Mouse (Mus musculus): ENCODE results near the gene Pgp.

The Pgp gene

DNA sequence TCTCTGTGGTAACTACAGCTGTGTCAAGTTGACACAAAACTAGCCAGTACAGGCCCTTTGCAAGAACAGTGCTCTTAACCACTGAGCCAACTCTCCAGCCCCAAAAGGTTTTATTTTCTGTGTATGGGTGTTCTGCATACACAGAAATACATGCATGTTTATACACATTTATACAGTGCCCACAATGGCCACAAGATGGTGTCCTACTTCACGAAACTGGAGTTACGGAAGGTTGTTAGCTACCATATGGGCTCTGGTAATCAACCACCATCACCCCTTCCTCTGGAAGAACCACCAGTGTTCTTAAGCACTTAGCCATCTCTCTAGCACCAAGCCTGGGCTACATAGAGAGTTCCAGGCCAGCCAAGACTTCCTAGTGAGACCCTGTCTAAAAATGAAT is 8.6 kb upstream of the Pgp start:
- DNase-seq (ENCODE audit: low spot score), result no peak

DNA sequence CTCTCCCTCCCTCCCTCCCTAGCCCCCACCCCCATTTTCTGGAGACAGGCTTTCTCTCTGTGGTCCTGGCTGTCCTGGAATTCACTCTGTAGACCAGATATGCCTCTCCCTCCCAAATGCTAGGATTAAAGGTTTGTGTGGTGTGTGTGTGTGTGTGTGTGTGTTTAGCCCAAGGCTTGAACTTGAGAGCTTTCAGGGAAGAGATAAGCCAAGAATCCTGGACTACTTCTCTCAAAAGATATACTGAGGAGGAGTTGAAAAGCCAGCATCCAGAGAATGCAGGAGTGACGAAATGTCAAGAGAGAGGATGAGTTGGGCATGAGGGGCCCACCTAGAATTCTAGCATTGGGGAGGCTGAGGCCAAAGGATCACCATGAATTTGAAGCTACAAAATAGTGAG is 7.3 kb upstream of the Pgp start:
- no peak for DNase-seq (ENCODE audit: low spot score)

DNA sequence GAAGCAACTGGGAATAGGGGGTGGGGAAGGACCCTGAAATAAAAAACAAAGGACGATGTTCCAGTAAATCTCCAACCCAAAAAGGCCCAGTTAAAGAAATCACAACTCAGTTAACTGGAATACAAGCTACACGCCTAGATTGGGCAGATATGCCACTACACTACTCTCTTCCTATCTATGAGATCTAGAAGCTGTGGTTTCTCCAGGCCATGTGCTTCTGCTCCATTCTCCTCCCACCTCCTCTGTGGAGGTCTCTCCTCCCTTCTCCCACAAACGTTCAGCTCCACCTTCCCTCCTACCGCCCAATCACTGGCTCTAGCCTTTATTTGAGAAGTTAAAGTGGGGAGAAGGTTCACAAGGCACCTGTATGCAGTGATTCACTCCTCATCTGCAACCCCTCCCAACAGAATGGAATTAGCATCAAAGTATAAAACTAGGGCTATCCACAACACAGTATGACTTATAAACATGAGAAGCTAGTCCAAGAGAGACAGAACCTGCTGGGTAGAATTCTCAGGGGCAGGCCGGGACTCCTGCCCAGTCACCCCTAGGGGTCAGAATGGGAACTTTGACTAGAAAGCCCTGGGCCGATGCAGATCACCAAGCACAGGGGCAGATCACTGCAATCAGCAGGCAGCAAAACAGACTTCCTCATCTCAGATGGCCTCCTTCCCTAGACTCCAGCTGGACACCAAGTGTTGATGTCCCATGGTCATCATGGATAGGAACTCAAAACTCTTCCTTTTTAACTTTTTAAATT is 6.6 kb upstream of the Pgp start:
- no peak for DNase-seq (ENCODE audit: low spot score)

DNA sequence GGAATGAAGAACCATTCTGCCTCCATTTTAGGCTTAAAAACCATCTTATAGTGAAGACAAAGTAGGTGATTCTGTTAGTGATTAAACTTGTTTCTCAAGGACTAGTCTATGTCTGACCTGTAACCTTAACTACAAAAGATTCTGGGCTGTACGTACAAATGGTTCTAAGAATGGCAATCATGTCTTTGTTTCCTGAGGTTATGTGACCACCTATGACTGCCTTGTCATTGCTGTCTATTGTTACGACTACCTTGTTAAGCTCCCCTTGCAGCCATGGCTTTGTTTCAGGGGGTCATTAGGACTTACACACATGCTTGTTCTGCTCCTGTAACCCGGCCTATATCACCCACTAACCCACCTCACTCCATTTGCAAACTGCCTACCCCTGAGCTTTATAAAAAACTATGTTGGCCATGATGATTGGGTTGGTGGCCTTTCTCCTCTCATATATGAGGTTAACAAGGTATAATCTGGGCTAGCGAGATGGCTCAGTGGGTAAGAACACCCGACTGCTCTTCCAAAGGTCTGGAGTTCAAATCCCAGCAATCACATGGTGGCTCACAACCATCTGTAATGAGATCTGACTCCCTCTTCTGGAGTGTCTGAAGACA is 1.5 kb upstream of the Pgp start:
- DNase-seq (ENCODE audit: low spot score), result no peak

DNA sequence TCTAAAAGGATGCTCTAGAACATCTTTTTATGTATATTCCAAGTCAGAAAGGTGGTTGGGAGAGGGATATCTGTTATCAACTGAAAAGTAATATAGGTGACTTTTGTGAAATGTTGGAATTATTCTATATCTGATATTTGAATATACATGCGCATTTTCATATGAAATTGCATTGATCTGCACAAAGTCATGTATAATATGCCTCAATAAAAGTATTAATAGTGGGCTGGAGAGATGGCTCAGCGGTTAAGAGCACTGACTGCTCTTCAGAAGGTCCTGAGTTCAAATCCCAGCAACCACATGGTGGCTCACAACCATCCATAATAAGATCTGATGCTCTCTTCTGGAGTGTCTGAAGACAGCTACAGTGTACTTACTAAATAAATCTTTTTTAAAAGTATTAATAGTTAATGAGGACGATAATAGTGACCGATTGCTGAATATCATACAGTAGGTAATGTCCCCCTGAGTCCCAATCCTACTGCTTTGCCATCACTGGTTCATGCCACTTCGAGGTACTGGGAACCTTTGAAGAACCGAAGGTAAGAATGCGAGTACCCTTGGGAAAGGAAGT is 769 bp upstream of the Pgp start:
- no peak for DNase-seq (ENCODE audit: low spot score)

DNA sequence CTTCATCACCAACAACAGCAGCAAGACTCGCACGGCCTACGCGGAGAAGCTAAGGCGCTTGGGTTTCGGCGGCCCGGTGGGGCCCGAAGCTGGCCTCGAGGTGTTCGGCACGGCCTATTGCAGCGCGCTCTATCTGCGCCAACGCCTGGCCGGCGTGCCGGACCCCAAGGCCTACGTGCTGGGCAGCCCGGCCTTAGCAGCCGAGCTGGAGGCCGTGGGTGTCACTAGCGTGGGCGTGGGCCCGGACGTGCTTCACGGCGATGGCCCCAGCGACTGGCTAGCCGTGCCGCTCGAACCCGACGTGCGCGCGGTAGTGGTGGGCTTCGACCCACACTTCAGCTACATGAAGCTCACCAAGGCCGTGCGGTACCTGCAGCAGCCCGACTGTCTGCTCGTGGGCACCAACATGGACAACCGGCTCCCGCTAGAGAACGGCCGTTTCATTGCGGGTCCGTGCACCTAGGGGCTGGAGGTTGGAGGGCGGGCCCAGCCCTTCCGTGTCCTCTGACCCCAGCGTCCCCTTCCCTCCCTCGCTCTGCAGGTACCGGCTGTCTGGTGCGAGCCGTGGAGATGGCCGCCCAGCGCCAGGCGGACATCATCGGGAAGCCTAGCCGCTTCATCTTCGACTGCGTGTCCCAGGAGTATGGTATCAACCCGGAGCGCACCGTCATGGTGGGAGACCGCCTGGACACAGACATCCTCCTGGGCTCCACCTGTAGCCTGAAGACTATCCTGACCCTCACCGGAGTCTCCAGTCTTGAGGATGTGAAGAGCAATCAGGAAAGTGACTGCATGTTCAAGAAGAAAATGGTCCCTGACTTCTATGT is 722 bp downstream of the Pgp start:
- DNase-seq (ENCODE audit: low spot score), result peak; percentile 34

DNA sequence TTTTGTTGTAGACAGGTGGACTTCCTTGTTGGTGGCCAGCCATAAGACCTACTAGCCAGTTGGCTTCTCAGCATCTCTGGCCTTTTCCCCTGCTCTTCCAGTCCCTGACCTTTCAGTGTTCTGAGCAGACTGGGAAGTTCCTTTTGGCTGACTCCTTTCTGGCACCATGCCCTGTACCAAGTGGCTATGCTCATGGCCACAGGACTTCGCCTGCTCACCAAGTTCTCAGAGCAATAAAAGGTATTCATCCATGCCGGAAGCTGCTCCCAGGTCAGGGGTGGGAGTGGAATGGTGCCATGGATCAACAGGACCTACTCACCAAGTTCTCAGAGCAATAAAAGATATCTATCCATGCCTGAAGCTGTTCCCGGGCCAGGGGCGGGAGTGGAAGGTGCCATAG is 2.3 kb downstream of the Pgp start:
- DNase-seq (ENCODE audit: low spot score), result no peak

DNA sequence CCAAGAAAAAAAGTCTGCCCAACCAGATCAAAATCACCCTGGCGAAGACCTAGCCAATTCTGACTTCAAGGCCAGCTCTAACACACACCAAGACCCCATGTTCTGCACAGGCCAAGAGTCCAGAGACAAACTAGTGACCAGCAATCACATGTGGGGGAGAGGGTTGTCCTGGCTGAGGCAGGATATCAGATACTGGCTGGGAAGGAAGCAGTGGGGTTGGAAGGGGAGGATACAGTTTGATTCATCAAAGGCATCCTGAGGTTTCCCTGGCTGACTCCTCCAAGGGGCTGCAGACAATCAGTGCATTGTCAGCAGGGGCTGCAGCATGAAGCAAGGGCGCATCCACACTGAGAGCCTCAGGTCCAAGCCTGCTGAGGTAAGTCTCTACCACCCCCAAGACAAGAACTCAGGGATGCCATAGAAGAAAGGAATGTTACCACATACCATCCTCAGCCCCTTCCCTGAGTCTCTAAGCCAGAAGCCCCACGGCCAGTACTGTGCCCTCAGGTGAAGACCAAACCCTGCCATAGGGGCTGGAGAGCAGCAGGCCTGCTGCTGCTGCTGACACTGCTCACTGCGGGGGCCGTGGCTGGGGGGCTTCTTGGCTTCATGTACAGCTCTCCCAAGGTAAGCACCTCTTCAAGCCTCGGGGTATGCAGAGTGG is 3.6 kb downstream of the Pgp start, which contains the start of gene Bricd5:
TSS of gene Bricd5 (plus strand) at position 273 of the 664 bp plus-strand sequence.
- no peak for DNase-seq (ENCODE audit: low spot score)

DNA sequence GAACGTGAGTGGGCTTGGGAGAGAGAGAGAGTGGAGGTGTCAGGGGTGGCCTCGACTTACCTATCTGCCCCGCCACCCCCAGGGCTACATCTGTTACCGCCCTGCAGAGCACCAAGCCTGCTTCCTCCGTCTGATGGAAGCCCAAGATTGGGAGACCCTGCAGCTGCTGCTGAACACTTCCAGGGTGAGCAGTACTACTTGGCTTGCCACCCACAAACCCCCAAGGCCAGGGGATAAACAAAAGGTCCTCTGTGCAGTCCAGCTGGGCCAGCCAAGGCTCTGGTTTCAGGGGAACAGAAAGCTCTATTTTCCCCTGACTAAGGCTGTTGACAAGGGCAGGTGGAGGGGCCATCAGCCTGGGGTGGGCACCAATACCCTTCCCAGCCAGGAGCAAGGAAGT is 4.4 kb downstream of the Pgp start:
- no peak for DNase-seq (ENCODE audit: low spot score)

DNA sequence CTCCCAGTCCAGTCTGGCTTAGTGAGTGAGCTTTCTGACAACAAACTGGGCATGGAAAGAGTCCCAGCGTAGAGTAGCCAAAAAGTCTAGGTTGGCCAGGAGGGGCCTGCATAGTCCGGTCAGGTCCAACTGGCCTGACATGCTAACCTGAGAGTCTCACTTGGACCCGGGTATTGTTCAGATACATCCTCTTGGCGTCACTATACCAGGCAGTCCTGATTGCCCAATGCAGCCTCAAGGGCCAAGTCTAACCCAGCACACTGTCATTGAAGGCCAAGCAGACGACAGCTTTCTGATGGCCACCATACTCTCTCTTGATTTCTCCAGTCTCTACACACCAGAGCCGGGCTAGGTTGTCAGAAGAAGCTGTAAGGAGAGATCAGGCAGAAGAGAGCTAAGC is 5.4 kb downstream of the Pgp start:
- no peak for DNase-seq (ENCODE audit: low spot score)

DNA sequence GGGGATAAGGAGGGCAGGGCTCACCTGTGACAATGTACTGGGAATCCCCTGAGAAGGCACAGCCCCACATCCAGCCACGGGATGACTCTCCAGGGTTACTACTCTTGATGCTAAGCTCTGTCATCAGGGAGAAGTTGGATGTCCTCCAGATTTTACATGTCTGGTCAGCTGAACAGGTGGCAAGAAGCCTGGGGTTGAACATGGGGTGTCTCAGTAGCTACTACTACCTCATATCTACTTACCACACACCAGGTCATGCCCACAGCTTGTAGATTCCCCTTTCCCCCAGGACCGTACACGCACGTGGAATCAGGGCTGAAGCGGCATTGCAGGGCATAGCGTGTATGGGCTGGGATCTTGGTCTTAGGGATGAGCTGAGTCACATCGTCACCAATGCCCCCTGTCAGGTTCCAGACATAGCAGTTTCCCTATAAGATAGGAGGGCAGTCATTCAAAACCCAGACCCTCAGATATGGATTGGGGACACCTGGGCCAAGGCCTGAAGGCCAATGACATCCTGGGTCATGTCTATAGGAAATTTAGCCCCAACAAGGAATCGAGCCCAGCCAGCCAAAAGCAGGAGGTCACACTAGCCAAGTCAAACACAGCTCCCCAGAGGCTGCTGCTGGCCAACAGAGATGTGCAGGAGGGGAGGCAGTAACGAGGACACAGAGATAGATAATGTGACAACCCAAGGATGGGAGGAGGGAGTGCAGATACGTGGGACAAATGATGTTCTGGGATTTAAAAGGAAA is 6.0 kb downstream of the Pgp start:
- no peak for DNase-seq (ENCODE audit: low spot score)

DNA sequence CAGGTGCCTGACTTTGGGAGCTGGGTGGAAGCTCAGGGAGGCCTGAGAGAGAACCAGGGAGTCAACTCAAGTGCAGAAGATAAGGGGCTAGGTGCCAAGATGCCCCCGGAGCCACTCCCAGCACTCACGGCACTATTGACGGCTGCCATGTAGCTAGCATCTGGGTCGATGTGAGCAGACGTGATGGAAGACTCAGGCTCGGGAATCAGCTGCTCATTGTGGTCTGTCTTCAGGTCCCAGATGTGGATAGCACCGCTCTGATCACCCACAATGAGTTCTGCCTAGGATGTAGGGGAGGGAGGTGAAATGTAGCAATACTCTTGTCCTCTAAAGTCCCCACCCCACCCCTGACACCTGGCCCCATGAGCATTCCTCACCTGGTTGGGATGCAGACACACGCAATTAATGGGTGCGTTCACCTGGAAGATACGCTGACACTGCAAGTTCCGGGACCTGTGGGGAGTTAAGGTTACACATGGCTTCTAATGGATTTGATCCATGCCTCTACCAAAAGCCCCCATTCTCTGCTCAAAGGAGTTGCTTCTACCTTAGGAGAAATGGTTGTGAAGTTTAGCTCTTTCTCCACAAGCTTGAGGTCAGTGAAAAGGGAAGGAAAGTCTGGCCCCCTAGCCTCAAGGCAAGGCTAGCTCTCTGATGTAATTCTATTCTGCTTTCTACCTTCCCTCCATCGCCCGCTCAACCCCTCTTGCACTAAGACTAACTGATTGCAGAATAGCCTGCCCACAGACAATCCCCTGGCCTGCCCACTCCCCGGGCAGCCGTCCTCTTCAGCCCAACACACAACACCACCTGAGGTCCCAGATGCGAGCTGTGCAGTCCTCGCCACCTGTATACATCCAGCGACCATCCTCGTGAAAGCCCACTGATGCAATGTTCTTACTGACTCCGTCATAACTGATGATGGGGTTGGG is 7.1 kb downstream of the Pgp start:
- DNase-seq (ENCODE audit: low spot score), result no peak

DNA sequence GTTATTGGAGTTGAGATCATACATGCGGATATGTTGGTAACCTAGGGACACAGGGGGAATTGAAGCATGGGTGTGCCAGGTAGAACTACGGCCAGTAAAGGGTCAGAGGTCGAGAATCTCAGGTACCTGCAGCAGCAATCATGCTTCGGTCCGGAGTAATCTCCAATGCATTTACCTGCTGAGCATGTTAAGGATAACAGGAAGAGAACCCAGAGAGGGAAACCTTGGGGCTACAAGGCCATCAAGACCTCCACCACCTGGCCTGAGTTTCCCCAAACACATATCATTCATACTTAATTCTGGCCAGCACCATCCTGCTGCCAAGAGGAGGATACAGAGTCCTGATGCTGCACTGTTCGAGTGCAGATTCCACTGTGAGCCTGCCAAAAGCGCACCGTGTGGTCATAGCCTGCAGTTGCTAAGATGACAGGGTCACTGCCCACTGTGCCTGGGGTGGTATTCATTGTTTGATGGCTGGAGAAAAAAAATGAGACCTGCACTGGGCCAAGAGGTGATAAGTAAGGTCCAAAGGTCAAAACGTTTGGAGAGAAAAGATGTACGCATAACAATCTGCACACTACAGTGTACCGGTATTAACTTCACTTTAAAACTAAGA is 7.9 kb downstream of the Pgp start:
- DNase-seq (ENCODE audit: low spot score), result no peak

DNA sequence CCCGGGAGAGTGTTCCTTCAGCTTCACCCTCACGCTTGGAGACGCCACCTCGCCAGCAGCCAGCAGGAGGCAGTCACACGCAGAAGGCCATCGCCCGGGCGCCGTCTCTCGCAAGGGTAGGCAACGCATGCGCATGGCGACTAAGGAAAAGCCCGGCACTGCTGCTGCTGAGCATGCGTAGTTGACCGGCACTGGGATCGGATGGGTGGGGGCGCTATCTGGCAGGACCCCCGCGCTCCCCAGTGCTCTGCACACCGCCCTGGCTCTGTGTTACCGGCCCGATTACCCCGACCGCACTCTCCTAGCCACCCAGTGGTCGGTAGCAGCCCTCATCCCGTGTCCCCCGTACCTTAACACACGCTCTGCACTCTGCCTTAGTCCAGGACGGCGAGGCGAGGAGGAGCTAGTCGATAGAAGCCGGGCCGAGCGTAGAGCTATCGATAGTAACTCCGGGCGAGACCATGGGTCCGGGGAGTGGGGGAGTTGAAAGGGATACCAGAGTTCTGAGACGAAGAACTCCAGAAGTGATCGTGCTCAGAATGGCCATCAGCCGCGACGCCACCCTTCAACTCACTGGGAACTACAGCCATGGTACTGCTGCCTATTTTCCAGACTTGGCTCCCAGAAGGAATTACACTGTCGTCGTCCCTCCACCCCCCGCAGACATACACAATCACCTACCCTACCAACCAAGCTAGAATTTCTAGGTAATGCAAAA is 8.6 kb downstream of the Pgp start, which contains the start of gene Mlst8:
TSS of gene Mlst8 (minus strand) at position 416 of the 718 bp plus-strand sequence.
- peak; percentile 97 for DNase-seq (ENCODE audit: low spot score)

DNA sequence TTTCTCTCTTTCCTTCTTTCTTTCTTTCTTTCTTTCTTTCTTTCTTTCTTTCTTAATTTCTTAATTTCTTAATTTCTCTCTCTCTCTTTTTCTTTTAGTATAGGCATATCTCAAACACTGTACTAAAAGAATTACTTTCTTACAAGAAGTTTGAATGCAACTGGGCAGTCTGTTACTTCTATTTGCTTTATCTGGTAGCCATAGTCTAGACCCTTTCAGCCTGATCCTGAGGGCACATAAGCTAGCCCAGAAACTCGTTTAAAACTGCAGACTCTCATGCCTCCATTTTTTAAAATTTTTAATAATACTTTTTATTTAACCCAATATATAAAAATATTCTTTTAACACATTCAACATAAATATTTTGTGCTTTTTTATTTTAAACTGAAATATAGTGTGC is 9.2 kb downstream of the Pgp start:
- DNase-seq (ENCODE audit: low spot score), result no peak

DNA sequence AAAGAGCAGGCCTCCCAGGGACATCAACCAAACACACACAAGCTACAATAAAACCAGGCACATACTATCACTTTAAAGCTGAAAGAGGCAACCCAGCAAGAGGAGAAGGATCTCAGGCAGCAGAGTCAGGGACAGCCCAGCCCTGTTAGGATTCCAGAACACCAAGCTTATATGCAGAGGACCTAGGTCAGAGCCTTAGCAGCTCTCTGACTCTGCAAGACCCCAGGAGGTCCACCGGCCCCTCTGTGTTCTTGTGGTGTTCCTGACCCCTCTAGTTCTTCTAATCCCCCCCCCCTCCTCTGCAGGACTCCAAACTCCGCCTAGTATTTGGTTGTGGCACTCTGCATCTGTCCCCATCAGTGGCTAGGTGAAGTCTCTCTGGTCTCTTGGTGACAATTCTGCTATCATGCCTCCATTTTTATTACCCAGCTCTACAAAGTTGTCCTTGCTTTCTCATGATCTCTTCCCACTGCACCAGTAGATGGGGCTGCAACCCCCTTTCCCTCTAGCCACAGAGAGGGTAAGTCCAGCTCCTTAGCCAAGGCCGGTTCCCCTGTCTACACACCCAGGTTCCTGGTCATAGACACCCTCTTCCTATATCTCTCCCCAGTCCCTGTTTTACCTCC is 10.1 kb downstream of the Pgp start:
- no peak for DNase-seq (ENCODE audit: low spot score)

DNA sequence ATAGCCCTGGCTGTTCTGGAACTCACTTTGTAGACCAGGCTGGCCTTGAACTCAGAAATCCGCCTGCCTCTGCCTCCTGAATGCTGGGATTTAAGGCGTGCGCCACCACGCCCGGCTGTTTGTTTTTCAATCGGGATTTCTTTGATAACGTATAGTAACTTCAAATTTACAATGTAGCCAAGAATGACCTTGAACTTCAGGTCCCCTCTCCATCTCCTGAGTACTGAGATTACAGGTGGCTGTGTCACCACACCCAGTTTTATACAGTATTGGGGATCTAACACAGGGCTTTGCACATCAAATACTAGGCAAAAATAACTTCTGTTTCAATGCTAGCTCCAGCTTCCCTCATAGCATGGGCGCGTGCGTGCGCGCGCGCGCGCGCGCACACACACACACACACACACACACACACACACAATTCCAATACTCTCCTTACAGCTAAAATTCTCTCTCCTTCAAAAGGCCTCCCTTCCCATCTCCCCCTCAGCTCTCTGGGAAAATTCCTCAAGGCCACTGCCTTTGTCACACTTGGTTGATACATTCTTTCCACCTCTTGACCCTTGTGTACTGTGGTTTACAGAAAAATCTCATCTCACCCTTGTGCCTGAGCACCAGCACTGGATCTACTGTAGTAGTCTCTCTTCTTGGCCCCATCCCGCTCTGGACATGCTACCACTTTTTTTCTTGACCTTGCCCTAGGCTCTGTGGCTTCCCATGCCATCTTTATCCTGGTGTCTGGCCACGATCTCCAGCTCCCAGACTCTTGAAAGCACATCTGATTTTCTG is 11.0 kb downstream of the Pgp start:
- no peak for DNase-seq (ENCODE audit: low spot score)

DNA sequence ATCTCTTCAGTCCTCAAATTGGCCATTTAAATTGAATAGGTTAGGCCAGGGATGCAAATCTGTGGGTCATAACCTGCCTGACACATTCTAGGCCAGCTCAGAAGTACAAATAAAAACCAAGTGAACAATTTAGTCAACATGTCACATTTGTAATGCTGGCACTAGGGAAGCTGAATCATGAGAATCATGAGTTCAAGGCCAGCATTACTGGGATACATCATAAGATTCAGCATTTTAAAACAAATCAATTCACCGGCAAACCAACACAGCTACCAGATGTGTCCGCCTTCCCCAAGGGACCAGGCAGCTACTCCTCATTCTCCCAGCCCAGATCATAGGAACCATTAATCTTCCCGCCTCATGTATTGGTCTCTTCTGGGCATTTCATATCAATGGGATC is 13.3 kb downstream of the Pgp start:
- no peak for DNase-seq (ENCODE audit: low spot score)

Data from spleen, adult 12 weeks (tissue).